Mouse (Mus musculus): ENCODE results near the gene Dusp11.
"Not testable (repeated sequence)": the region's sequence is repeated elsewhere in the genome, so short reads cannot be mapped to it uniquely, and the experiment has no call there.

The Dusp11 gene

DNA sequence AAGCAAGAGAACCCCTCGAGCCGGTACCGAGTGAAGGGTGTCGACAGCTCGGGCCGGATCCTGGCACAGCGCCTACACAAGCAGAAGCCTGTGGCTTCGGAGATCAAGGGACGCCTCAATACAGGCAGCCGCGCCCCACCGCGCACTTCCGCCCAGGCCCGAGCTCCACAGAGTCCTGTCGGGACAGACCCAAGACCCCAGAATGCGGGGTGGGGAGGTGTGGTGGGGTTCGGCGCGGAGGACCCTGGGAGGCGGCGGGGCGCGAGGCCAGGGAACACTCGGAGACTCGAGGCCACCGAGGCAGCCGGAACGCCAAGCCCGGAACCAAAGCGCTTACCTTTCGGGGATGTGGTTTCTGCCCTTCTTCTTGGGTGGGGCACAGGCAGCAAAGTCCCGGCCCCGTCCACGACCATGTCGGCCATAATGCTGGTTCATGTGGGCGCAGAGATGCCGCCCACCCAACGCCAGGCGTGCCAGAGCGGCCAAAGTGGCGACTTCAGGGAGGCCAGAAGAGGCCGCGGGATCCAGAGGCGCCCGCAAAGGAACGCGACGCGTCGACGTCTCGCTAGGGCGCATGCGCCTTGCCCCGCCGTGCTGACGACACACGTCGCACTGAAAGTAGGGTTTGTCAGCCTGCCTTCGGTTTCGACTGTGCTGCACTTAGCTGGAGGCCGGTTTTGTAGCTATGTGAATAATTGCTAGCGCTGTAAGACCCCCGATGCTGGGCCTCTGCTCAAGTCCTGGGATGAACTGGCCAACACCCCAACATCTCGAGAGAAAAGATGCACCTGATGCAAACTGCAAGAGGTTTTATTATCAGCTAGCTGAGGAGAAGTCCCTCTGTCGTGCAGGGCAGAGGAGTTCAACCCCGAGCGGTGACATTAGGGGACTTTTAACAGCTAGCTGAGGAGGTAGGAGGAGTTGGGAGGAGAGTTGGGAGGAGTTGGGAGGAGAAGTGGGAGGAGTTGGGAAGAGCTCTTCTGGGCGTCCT, at the start of gene Dusp11:
Gene Dusp11, minus strand, starts transcription at position 567 of the 991 bp plus-strand sequence.
- DNase-seq, result peak; percentile 96 to 97

DNA sequence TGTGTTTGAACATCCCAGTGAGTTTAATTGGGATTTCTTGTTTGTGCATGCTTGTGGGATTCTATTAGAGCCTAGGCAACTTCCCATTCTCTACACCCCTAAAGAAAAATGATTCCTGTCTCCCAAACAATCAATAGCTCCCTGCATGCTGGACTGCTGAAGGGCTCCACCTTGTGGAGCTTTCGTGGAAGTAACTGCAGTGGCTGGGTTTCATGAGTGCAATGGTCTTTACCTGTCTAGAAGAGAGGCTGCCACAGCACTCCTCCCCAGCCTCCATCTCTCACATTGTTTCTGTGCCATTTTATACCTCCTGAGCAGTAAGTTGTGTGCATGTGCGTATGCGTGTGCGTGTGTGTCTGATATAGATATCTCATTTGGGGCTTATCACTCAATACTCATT, 48.5 kb upstream of the Dusp11 start:
- peak; percentile 73 to 78 for DNase-seq

DNA sequence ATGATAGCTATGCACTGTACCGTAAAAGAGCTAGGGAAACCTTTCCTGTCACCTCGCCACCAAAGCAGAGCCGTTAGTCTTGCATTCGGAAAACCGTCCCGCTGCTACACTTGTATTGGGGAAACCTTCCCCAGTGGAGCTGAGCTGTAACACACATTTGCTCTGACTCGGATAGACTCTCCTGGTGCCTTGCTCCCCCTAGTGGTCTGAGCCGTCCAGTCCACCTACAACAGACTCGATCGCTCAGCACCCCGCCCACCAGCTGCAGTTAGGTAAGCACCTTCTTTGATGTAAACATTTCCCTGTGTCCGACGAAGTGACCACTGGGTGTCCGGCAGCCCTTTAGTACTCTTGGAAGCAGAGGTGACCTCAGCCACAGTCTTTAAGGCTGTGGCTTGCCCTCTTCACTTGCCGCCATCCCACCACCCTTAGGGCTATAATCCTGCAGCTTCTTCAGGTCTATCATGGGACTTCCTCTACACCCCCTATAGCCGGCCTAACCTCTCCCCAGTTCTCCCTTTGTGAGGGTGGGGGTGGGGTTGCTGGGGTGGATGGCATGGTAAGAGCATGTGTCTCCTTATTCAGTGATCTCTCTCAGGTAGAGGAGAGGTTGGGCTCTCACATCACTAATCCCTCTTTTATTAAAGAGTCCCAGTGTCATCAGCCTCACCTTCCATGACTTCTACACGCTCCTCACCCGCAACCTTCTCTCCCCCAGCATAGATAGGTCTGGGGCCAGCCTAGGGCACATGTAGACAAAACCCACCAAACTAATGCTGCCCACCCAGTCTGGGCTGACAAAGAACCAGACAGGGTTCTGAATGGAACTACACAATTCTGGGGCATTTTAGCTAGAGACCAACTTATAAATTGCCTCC, 43.0 kb upstream of the Dusp11 start:
- peak; percentile 78 to 87 for DNase-seq

DNA sequence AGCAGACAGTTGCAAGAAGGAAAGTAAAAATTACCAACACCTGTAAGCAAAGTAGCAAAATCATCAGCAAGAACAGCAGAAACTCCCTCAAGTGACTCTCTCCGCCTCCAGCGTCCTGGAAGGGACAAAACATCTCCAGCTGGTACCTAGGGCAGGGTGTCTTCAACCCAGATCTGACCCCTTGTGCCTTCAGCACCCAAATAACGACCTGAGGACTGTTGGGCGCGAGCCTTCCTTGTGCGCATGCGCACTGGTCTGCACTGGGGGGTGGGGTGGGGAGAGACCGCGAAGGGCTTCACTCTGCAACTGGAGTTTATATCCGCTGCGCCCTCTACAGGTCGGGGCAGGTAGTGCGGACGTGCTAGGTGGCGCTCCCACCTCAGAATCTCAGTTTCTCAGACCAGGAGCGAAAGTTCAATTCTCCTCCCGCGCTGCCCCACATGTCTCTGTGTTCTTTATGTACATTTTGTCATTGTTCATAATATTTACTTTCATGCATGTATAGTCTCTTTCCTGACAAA, 42.0 kb upstream of the Dusp11 start:
- peak in 1 of 2 experiments; percentile 21 for DNase-seq

DNA sequence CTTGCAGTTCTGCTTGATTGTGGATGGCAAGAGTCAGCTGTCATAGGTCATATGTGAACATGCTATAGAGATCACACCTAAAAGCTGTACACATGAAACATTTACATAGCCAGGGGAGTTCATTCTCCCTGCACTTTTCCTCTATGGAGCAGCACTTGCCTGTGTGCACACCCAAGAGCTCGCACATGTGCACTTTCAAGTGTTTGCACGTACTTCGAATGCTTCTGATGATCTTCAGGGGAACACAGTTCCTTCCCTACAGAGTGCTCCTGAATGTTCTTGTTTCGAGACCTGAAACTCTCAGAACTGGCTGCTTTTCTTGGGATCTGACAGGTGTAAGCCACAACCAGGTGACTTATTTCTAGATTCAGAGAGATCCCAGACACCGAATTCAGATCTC, 29.3 kb upstream of the Dusp11 start:
- DNase-seq, result not testable (repeated sequence)

DNA sequence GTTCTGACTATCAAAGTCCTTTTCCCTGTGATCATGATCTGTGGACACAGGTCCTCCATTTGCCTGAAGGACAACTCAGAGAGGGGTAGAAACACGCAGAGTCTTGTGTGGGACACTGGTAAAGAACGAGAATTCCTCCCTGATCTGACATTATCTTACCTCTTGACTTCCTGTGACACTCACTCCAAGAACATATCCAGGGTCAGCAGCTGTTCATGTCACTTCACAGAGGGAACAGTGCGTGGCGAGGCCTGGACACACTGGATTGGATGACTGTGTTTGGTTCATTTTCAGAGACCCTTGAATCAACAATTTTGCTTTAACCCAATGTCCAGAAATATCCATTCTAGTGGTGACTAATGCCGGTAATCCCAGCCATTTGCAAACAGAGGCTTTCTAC, 28.1 kb upstream of the Dusp11 start:
- DNase-seq, result not testable (repeated sequence)

DNA sequence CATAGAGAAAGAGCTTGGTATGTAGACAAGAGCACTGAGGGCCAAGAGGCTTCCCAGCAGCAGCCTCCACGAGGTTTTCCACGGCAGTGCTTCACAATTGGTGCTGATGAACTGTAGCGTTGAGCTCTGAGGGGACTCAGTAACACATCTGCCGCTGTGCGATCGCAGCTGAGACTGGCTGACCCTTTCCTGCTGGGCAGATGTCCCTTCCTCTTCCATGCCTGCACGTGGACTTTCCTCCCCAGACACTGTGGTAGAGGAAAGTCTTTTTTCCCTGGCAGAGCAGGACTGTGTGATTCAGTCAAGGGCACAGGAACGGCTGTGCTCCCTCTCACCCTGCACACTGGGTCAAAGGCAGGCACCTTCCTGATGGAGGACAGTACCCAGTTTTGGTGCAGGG, 22.9 kb upstream of the Dusp11 start:
- no peak for DNase-seq

DNA sequence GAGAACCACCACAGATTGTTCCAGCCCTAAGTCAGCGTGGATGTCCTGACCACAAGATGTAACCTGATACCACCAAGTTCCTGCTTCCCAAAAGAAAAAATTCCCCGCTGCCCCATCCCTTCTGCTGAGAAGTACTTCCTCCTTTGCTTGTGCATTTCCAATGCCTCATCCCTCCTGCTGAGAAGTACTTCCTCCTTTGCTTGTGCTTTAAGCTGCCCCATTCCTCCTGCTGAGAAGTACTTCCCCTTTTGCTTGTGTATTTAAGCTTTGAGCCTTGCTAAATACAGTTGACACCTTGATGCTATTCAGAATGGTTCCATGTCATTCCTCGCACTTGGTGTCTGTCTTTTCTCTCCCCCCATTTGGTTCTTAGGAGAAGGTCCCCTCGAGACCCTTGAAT, 17.3 kb upstream of the Dusp11 start:
- not testable (repeated sequence) for DNase-seq

DNA sequence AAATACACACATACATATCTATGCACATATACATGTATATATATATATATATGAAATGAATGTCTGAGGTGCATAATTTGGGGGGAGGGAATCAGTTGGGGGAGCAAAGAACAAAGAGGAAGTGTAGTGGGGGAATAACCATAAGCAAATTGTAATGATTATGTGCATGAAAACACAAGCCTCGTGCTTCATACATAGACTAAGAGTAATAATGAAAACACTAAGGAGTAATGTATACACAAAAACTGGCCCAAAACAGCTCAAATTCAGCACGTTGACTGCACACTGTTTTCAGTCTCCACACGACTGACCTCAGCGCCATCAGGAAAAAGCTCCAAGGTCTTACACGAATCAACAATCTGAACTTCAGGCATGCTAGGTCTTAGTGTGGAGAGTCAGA, 14.8 kb upstream of the Dusp11 start:
- no peak for DNase-seq

DNA sequence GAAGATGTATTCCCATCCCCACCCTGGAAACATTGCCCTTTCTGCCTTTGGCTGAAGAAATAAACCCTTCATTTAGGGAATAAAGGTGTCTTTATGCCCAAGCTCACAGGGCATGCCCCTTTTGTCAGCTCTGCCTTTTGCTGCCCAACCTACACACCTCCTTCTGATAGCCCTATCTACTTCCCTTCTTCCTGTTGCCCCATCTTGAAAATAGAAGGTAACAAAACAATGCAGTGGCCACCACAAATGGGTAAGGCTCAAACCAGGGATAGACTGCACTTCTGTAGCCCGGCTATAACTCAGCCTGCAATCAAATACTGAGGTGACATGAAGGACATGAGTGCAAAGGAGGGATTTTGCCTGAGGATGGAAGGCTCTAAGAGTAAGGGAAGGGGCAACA, 14.3 kb upstream of the Dusp11 start:
- no peak for DNase-seq

DNA sequence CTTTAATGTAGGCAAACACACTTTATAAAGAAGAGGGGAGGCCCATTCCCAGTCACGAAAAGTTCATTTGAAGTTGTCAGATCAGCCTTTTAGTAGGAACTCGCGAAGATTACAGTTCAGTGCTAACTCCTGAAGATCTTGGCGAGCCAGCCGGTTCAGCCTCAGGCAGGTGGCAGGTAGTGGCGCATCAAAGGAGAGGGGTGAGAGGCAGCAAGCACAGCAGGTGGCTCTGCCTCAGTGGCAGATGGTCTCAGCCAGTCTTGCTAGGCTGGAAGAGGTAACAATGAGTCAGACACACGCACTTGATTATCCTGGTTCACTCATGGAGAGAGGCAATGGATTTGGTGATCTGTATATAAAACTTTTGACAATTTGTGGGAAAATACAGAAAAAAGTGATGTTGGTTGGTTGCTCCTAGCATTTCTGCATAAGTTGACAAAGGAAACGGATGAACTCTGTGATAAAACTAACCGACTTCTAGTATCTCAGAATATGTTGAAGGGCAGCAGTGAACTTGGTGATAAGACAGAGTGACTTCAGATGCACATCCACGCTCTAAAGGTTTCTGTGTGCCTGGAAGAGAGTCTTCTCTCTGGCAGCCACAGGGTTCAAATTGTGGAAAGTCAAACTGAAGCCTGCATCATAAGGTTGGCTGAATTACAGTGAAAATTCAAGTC, 13.6 kb upstream of the Dusp11 start:
- peak; percentile 39 to 71 for DNase-seq

DNA sequence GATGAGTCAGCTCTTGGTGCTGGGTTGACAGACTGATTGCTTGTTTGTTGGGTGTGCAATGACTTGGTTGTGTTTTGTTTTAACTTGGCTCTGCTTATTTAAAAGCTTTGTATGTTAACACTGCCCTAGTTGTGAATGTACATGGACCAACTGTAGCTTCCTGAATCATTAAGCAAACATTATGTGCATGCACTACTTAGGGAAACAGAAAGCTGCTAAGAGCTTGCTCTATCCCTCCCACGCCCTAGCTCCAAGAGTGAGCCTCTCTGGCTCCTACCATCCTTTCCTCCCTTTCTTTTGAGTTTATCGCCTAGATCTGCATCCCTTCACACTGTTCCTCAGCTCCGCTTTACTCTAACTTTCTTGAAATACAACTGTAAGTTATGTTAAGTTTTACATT, 11.9 kb upstream of the Dusp11 start:
- no peak for DNase-seq

DNA sequence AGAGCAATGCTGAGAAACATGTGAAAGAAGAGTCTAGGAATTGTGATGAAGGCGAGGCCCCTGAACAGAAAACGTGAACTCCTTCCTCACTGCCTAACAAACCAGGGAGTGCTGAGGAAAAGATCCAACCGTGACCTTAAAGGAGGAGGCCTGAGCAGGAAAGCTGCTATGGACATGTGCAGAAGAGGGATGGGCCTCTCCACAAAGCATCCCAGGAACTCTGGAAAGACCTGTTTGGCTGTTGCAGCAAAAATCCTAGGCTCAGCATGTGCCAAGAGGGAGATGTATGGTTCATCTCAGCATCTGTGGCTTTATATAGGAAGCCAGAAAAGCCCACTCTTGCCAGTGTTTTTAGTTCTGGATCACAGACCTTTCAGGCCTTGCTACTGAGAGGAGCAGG, 11.2 kb upstream of the Dusp11 start:
- DNase-seq, result no peak

DNA sequence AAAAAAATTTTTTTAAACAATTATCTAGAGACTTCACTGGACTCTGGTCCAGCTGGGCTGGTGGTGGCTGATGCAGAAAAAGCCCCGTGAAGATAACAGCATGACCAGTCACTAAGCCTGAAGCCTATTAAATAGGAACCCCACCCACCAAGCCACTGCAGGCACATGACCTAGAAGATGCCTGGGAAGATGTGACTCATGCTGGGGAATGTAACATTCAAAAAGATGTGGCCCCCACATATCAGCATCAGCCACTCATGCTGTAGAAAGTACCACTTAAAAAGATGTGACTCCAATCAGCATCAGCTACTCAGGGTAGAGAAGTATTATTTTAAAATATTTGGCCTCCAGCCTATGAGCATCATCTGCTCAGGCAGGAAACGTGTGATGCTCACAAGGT, 8.4 kb upstream of the Dusp11 start:
- no peak for DNase-seq

DNA sequence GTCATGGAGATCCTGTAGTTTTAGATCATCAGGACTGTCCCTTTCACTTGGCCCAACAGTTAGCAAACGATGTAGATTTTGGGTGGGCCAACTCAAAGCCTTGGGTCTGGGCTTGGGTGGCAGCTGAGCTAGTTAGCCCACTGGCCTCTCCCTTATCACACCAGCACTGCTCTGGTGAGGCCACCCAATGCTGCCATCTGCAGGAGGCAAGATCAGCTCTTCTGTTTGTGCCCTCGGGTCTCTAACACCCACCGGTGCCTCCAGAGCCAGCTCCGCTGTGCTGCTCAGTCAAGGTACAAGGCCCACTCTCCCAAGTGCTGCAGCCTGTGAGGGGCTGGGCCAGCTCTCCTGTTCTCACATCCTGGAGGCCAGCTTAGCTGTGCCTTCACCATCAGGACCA, 5.2 kb upstream of the Dusp11 start:
- DNase-seq, result no peak

DNA sequence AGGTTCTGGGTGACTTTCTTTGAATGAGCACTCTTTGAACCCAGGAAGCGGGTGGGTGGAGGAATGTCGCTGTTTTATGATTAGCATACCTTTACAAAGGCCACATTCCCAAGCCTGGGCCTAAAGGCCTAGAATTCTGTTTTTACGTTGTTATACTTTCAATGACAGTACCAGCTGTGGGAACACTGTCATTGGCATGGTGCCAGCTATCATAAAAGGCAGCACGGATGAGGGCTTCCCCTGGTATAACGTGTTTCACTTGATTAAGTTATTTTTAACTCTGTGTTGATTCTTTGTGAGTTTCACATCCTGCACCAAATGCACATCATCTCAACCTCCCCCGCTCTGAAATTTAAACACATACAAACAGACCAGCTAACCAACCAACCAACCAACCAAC, 4.6 kb upstream of the Dusp11 start:
- not testable (repeated sequence) for DNase-seq

DNA sequence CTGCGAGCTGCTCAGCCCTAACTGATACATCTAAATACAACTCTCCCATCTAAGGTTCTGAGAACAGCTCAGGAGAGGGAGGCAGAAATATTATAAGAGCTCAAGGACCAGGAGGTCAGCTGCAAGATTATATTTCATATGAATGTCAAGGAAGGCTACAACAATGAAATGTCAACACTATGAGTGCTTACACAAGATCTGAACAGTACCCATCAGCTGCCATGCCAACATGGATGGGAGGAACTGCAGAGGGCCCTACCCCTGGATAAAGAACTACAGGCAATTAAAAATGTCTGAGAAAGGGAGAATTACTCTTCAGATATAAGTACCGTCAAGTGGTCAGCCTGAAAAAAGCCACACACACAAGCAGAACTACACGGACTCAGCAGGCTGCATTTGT, 3.9 kb downstream of the Dusp11 start:
- DNase-seq, result no peak

DNA sequence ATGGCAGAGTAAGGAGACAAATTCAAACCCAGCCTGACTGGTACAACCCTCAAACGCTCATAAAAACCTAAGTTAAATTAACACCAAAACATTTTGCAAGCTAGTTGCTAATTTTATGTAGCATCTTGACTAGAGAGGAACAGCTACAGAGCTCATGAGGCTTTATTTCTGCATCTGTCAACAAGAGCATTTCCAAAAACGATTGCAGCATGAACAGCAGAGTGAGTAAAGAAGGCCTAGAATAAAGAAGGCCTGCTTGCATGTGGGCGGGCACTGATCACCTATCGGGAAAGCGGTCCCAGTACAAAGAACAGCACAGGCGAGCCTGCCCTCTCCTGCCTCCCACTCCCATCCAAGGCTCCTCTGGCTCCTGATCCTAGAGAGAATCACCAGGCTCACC, 12.9 kb downstream of the Dusp11 start:
- DNase-seq, result no peak

DNA sequence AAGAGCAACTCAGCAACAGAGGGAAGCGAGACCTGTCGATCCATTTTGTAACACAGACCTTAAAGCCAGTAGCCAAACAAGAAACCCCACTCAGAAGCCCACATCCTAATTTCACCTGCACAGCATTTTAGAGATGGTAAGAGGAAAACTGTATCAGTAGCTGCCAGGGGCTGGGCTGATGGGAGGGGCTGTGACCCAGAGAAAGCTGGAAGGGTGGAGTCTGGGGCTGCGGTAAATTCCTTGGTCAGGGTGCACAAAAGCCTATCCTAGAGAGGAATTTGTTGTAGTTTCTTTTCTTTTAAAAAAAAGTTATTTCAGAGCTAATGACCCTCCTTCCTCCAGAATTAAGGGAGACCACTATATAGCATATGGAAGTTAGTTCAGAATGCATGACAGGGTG, 19.0 kb downstream of the Dusp11 start:
- DNase-seq, result no peak

DNA sequence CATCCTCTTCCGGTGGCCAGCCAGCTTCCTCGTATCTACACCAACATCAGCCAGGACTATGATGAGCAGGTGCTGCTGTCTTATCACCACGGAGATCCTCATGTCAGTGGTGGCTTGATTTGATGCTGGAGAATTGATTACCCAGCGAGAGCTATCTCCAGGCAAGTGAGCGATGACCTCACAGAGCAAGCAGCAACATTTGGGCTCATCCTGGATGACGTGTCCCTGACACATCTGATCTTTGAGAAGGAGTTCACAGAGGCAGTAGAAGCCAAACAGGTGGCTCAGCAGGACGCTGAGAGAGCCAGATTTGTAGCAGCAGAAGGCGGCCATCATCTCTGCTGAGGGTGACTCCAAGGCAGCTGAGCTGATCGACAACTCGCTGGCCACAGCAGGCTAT, 22.8 kb downstream of the Dusp11 start:
- no peak for DNase-seq

DNA sequence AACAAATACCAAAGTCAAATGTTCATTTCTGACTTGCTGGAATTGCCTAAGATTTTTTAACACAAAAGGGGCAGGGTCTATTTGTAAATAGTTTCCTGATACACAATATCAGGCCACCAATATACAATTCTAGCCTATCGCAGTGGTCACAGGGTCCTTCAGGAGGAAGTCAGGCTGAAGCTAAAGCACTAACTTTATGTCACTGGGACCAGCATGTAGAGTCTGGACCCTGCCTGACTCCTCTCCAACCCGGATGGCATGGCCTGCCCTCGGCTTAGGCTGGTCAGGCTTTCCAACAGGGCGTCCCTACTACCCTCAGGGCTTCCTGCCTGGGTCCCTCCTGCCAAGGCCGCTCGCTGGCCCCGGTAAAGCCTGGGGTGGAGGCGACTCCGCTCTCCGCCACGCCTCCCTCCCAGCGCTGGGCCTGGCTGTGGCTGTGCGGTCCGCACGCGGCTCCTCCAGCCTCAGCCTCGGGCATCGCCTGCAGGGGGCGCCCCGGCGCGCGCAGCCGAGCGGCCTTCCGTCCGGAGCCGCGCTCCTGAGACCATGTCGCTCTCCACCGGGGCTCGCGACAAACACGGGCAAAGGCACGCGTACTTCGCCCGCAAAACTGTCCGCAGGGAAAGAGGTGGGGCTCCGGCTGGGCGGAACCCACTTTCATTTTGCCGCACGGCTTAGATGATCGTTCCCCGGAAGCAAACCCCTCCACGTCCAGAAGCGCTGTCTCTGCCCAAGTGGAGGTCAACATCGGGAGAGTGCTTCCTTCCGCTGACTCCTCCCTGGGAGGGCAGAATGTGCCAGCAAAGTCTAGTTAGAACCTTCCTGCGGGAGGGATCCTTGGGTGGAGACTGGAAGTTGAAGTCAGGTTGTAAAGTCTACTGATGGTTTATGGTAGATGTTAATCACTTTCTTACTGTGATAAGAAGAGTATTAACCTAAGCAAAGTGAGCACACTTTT, 24.7 kb downstream of the Dusp11 start:
- DNase-seq, result peak; percentile 90

DNA sequence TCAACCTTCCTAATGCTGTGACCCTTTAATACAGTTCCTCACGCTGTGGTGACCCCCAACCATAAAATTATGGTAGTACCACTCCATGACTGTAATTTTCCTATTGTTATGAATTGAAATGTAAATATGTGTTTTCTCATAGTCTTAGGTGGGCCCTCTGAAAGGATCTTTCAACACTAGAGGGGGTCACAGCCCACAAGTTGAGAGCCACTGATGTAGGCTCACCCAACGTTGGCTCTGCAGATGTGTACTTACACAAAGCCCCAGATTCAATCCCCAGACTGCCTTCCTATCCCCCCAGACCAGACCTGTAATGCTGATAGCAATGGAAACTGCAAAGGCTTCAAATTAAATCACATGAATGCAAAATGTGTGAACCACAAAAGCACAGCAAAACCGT, 25.8 kb downstream of the Dusp11 start:
- no peak for DNase-seq

Data from cerebellum, postnatal 25 days (tissue).